Mouse (Mus musculus) MEL (cell line): ENCODE measurements around the gene Stk25. TPM values are rescaled to one million over a fixed set of nuclear protein-coding genes. Genes with fewer than 3 reads are reported as not detected.

Source experiments
- DNase-seq: peaks from one replicate; pipeline ENCODE4 v3.0.0; 2011; ENCODE audit warnings: low read depth, low spot score
- H3K27ac ChIP-seq: 2 replicates; pipeline ENCODE4 v1.5.1; 2012; ENCODE audit warnings: low read depth, mild to moderate bottlenecking, control low read depth, low read length, moderate library complexity; ENCODE audit not compliant: control insufficient read depth
- H3K27me3 ChIP-seq, 2 experiments: fragments of 150-350 bp in 1 of 2; sonication (generic) in 1 of 2; 2 replicates each; pipeline ENCODE4 v1.6.1; 2012; ENCODE audit warnings: low read length in 2 of 2, mild to moderate bottlenecking in 2 of 2, improper control_type of control experiment in 1 of 2, moderate library complexity in 1 of 2; ENCODE audit not compliant: insufficient read depth in 2 of 2, control insufficient read depth in 1 of 2
- H3K36me3 ChIP-seq, 2 experiments: 2 replicates each; pipeline ENCODE4 v1.6.1; 2012 to 2014; ENCODE audit warnings: low read length in 2 of 2, improper control_type of control experiment in 1 of 2, inconsistent platforms in 1 of 2, mild to moderate bottlenecking in 1 of 2; ENCODE audit not compliant: insufficient read depth in 2 of 2, control insufficient read depth in 1 of 2
- H3K4me1 ChIP-seq, 2 experiments: fragments of 150-350 bp in 1 of 2; sonication (generic) in 1 of 2; 2 replicates each; pipeline ENCODE4 v1.6.1; 2012; ENCODE audit warnings: low read length in 2 of 2, improper control_type of control experiment in 1 of 2, mild to moderate bottlenecking in 1 of 2; ENCODE audit not compliant: insufficient read depth in 2 of 2, control insufficient read depth in 1 of 2
- H3K4me3 ChIP-seq, 2 experiments: fragments of 150-350 bp in 1 of 2; sonication (generic) in 1 of 2; 2 replicates each; pipeline ENCODE4 v1.5.1; 2012; ENCODE audit warnings: low read depth in 2 of 2, low read length in 2 of 2, mild to moderate bottlenecking in 2 of 2, moderate library complexity in 2 of 2, control low read depth in 1 of 2, improper control_type of control experiment in 1 of 2; ENCODE audit not compliant: control insufficient read depth in 1 of 2, insufficient read depth in 1 of 2
- H3K79me2 ChIP-seq: 2 replicates; pipeline ENCODE4 v1.6.1; 2012; ENCODE audit warnings: mild to moderate bottlenecking, low read length, moderate library complexity; ENCODE audit not compliant: control insufficient read depth, poor library complexity, insufficient read depth
- H3K9ac ChIP-seq: 2 replicates; pipeline ENCODE4 v1.6.1; 2012; ENCODE audit warnings: low read depth, mild to moderate bottlenecking, control low read depth, low read length, moderate library complexity; ENCODE audit not compliant: control insufficient read depth, poor library complexity, severe bottlenecking
- H3K9me3 ChIP-seq: fragments of 150-350 bp; sonication (generic); replicated peaks from 2 replicates; pipeline ENCODE4 v1.6.1; 2012; ENCODE audit warnings: mild to moderate bottlenecking, low read length, improper control_type of control experiment, moderate library complexity; ENCODE audit not compliant: insufficient read depth
- CHD1 ChIP-seq: IDR thresholded peaks from 2 replicates; pipeline ENCODE4 v1.6.1; 2012; ENCODE audit warnings: low read depth, mild to moderate bottlenecking, inconsistent platforms, low read length, improper control_type of control experiment
- CHD2 ChIP-seq: IDR thresholded peaks from 2 replicates; pipeline ENCODE4 v1.6.1; 2011; ENCODE audit warnings: low read length, improper control_type of control experiment
- CTCF ChIP-seq, 3 experiments: IDR thresholded peaks in 2 of 3; conservative IDR thresholded peaks in 1 of 3; 2 replicates each; pipeline ENCODE4 v1.5.1; 2011 to 2012; ENCODE audit warnings: low read length in 3 of 3, low read depth in 2 of 3, mild to moderate bottlenecking in 2 of 3, improper control_type of control experiment in 1 of 3, inconsistent platforms in 1 of 3, mixed read lengths in 1 of 3, moderate library complexity in 1 of 3; ENCODE audit not compliant: control insufficient read depth in 1 of 3, insufficient read depth in 1 of 3, poor library complexity in 1 of 3, severe bottlenecking in 1 of 3
- ELF1 ChIP-seq: IDR thresholded peaks from 2 replicates; pipeline ENCODE4 v1.6.1; 2014; ENCODE audit warnings: low read depth, mild to moderate bottlenecking, inconsistent platforms, low read length, improper control_type of control experiment, moderate library complexity
- GABPA ChIP-seq: IDR thresholded peaks from 2 replicates; pipeline ENCODE4 v1.6.1; 2012; ENCODE audit warnings: low read depth, mild to moderate bottlenecking, inconsistent platforms, low read length, improper control_type of control experiment, moderate library complexity
- HCFC1 ChIP-seq: IDR thresholded peaks from 2 replicates; pipeline ENCODE4 v1.6.1; 2012; ENCODE audit warnings: low read depth, mild to moderate bottlenecking, inconsistent platforms, low read length, improper control_type of control experiment, moderate library complexity
- JUND ChIP-seq: IDR thresholded peaks from 2 replicates; pipeline ENCODE4 v1.6.1; 2011; ENCODE audit warnings: low read depth, mild to moderate bottlenecking, improper control_type of control experiment, low read length
- MAFK ChIP-seq: IDR thresholded peaks from 2 replicates; pipeline ENCODE4 v1.6.1; 2011; ENCODE audit warnings: low read depth, mild to moderate bottlenecking, low read length, improper control_type of control experiment, borderline replicate concordance
- MXI1 ChIP-seq: IDR thresholded peaks from 2 replicates; pipeline ENCODE4 v1.6.1; 2011; ENCODE audit warnings: mild to moderate bottlenecking, low read depth, low read length, improper control_type of control experiment
- NELFE ChIP-seq: IDR thresholded peaks from 2 replicates; pipeline ENCODE4 v1.6.1; 2011; ENCODE audit warnings: low read depth, low read length, improper control_type of control experiment
- NRF1 ChIP-seq: IDR thresholded peaks from 2 replicates; pipeline ENCODE4 v1.6.1; 2014; ENCODE audit warnings: low read depth, mild to moderate bottlenecking, inconsistent platforms, low read length, improper control_type of control experiment, moderate library complexity; ENCODE audit not compliant: poor library complexity, insufficient read depth, severe bottlenecking
- POLR2AphosphoS2 ChIP-seq: IDR thresholded peaks from 2 replicates; pipeline ENCODE4 v1.6.1; 2011; ENCODE audit warnings: low read length, improper control_type of control experiment
- SIN3A ChIP-seq: IDR thresholded peaks from 2 replicates; pipeline ENCODE4 v1.6.1; 2012; ENCODE audit warnings: low read length, improper control_type of control experiment, inconsistent platforms
- SMC3 ChIP-seq: IDR thresholded peaks from 2 replicates; pipeline ENCODE4 v1.6.1; 2011; ENCODE audit warnings: low read depth, low read length, improper control_type of control experiment
- TAL1 ChIP-seq: IDR thresholded peaks from 2 replicates; pipeline ENCODE4 v1.6.1; 2012; ENCODE audit warnings: mild to moderate bottlenecking, inconsistent platforms, low read length, moderate library complexity, mixed read lengths
- TBP ChIP-seq: IDR thresholded peaks from 2 replicates; pipeline ENCODE4 v1.8.0; 2011; ENCODE audit warnings: low read depth, low read length, improper control_type of control experiment
- ZC3H11A ChIP-seq: IDR thresholded peaks from 2 replicates; pipeline ENCODE4 v1.6.1; 2012; ENCODE audit warnings: low read depth, mild to moderate bottlenecking, inconsistent platforms, low read length, improper control_type of control experiment
- polyA plus RNA-seq, 2 experiments: library from polyadenylated mRNA; stranded (reverse) in 1 of 2; unstranded in 1 of 2; fragments of >175 nt in 1 of 2; fragments of >200 nt in 1 of 2; gene quantifications; 2 replicates each; pipeline versions ENCODE4 v1.2.1 to v1.2.4; 2012; ENCODE audit warnings: low replicate concordance in 2 of 2, low read depth in 1 of 2; ENCODE audit not compliant: insufficient read length in 2 of 2, insufficient read depth in 1 of 2, missing spikeins in 1 of 2
- total RNA-seq: library from RNA; depleted of rRNA; stranded (reverse); fragments of 300-350 nt; gene quantifications from 2 replicates; pipeline ENCODE4 v1.2.3, GENCODE M21; 2012; rRNA removed

The Stk25 gene
- total and polyA plus RNA-seq, 3 experiments: 66.1 to 128 TPM; not detected in 1

GRCm38 (mm10) chr1:93577066-93577465 lies 81.4 kb downstream of the Stk25 start:
- DNase-seq: no peak
- H3K27ac ChIP-seq: no peak overlapping the region
- TF ChIP-seq MXI1 (no peak), SIN3A (no peak), TBP (no peak), CTCF (IDR thresholded peaks at IDR 0.05 in 2 of 3, conservative IDR thresholded peaks at IDR 0.05 in 1 of 3; ENCODE audit: control insufficient read depth in 1 of 3, insufficient read depth in 1 of 3, low read depth in 2 of 3, low read length in 3 of 3, poor library complexity in 1 of 3, severe bottlenecking in 1 of 3) (no peak), TAL1 (no peak), POLR2AphosphoS2 (no peak), MAFK (no peak), CHD1 (no peak), HCFC1 (no peak), CHD2 (no peak), JUND (no peak), ELF1 (no peak), ZC3H11A (no peak), NRF1 (no peak), NELFE (no peak), SMC3 (no peak), GABPA (no peak)
- no peaks in the 10 kb centered on the region; a peak in 1 of 4 replicates for H3K36me3 ChIP-seq
- no peaks in the 10 kb centered on the region for H3K4me1 ChIP-seq
- no peaks in the 10 kb centered on the region for H3K9me3 ChIP-seq
- no peaks in the 10 kb centered on the region for H3K27me3 ChIP-seq
- H3K4me3 ChIP-seq: no peak overlapping the region
- H3K9ac ChIP-seq: no peak overlapping the region
- no peaks in the 10 kb centered on the region for H3K79me2 ChIP-seq

Other genes with a start within 250 kb of the Stk25 start
- gene Hdlbp, start 179.8 kb downstream of the Stk25 start, total RNA-seq: 141 and 160 TPM in 2 replicates
- gene Hdlbp, start 179.8 kb downstream of the Stk25 start, polyA plus RNA-seq: 1,000 to 10,000 TPM in 1 of 2 experiments, 100 to 1,000 TPM in 1; 271 to 1,954 TPM
- 10.8 and 12.0 TPM in 2 replicates for gene Farp2, start 146.6 kb downstream of the Stk25 start, total RNA-seq
- gene Farp2, start 146.6 kb downstream of the Stk25 start, polyA plus RNA-seq: 1 to 10 TPM in 1 of 2 experiments, not detected in 1; 9.7 TPM
- gene Bok, start 27.0 kb upstream of the Stk25 start, total RNA-seq: not detected in 2 replicates
- gene Bok, start 27.0 kb upstream of the Stk25 start, polyA plus RNA-seq: under 1 TPM in 1 of 2 experiments, not detected in 1; 0.17 TPM
- 56.8 and 57.9 TPM in 2 replicates for gene Atg4b, start 92.8 kb upstream of the Stk25 start, total RNA-seq
- 100 to 1,000 TPM in 1 of 2 experiments, not detected in 1; 121 TPM for gene Atg4b, start 92.8 kb upstream of the Stk25 start, polyA plus RNA-seq
- 81.8 and 84.9 TPM in 2 replicates for gene Thap4, start 96.2 kb upstream of the Stk25 start, total RNA-seq
- gene Thap4, start 96.2 kb upstream of the Stk25 start, polyA plus RNA-seq: 100 to 1,000 TPM in 1 of 2 experiments, not detected in 1; 117 TPM
- 402 and 454 TPM in 2 replicates for gene Dtymk, start 143.3 kb upstream of the Stk25 start, total RNA-seq
- gene Dtymk, start 143.3 kb upstream of the Stk25 start, polyA plus RNA-seq: 100 to 1,000 TPM; 193 to 391 TPM
- gene Ing5, start 145.3 kb upstream of the Stk25 start, total RNA-seq: 23.1 and 27.6 TPM in 2 replicates
- gene Ing5, start 145.3 kb upstream of the Stk25 start, polyA plus RNA-seq: 10 to 100 TPM in 1 of 2 experiments, not detected in 1; 29.2 TPM
- 14.4 TPM in 2 replicates for gene D2hgdh, start 166.2 kb upstream of the Stk25 start, total RNA-seq
- 10 to 100 TPM in 1 of 2 experiments, not detected in 1; 19.2 TPM for gene D2hgdh, start 166.2 kb upstream of the Stk25 start, polyA plus RNA-seq
- not detected in 2 replicates for gene Gal3st2, start 202.6 kb upstream of the Stk25 start, total RNA-seq
- not detected for gene Gal3st2, start 202.6 kb upstream of the Stk25 start, polyA plus RNA-seq